Mouse (Mus musculus) lung, embryonic 14.5 days (tissue): ENCODE results near the gene Gch1. TPM values are rescaled to one million over a fixed set of nuclear protein-coding genes. Genes with fewer than 3 reads are reported as not detected.

Experiments used
- ATAC-seq: fragments of 200-750 bp; cut with Nextera tagmentation; 2 replicates; pipeline ENCODE4 v1.8.0; 2017; ENCODE audit warnings: mild to moderate bottlenecking, moderate TSS enrichment, moderate library complexity; ENCODE audit not compliant: insufficient read depth
- DNase-seq: peaks from one replicate; pipeline ENCODE4 v3.0.0-alpha.2; 2015
- H3K27ac ChIP-seq: fragments of 300-500 bp; sonication (generic); 2 replicates; pipeline ENCODE4 v1.5.1; 2014; ENCODE audit warnings: low read depth, mild to moderate bottlenecking, moderate library complexity
- H3K27me3 ChIP-seq: fragments of 300-500 bp; sonication (generic); 2 replicates; pipeline ENCODE4 v1.6.1; 2014; ENCODE audit warnings: low read length, control low read depth; ENCODE audit not compliant: insufficient read depth
- H3K36me3 ChIP-seq: fragments of 300-500 bp; sonication (generic); 2 replicates; pipeline ENCODE4 v1.6.1; 2014; ENCODE audit warnings: control low read depth; ENCODE audit not compliant: insufficient read depth
- H3K4me1 ChIP-seq: fragments of 300-500 bp; sonication (generic); 2 replicates; pipeline ENCODE4 v1.6.1; 2014; ENCODE audit warnings: antibody characterized with exemption, control low read depth; ENCODE audit not compliant: insufficient read depth
- H3K4me2 ChIP-seq: fragments of 300-500 bp; sonication (generic); 2 replicates; pipeline ENCODE4 v1.6.1; 2014; ENCODE audit warnings: mild to moderate bottlenecking
- H3K4me3 ChIP-seq: fragments of 300-500 bp; sonication (generic); 2 replicates; pipeline ENCODE4 v1.5.1; 2014; ENCODE audit warnings: low read depth, low read length
- H3K9ac ChIP-seq: fragments of 300-500 bp; sonication (generic); 2 replicates; pipeline ENCODE4 v1.6.1; 2014
- H3K9me3 ChIP-seq: fragments of 300-500 bp; sonication (generic); 2 replicates; pipeline ENCODE4 v1.6.1; 2016; ENCODE audit warnings: low read depth, low read length, control low read depth
- CTCF ChIP-seq: IDR thresholded peaks from 2 replicates; pipeline ENCODE4 v1.5.1; 2016; ENCODE audit warnings: antibody characterized with exemption, low read depth
- WGBS: fragments of 180-500 bp; shearing (Covaris S2); extraction: QIAGEN DNeasy Blood & Tissue Kit; methylation state at CpG from one replicate; pipeline ENCODE4 v1.1.7; 2014; 5-methylcytosine and 5-hydroxymethylcytosine counted together
- polyA plus RNA-seq: library from polyadenylated mRNA; unstranded; fragments of >200 nt; fragmentation: Nextera tagmentation; extraction: Ambion mirVana; gene quantifications from 2 replicates; pipeline ENCODE4 v1.2.1, GENCODE M21; 2014

Gch1 gene
- polyA plus RNA-seq, 1 experiment from 2014 or later = 4.1 TPM

DNA sequence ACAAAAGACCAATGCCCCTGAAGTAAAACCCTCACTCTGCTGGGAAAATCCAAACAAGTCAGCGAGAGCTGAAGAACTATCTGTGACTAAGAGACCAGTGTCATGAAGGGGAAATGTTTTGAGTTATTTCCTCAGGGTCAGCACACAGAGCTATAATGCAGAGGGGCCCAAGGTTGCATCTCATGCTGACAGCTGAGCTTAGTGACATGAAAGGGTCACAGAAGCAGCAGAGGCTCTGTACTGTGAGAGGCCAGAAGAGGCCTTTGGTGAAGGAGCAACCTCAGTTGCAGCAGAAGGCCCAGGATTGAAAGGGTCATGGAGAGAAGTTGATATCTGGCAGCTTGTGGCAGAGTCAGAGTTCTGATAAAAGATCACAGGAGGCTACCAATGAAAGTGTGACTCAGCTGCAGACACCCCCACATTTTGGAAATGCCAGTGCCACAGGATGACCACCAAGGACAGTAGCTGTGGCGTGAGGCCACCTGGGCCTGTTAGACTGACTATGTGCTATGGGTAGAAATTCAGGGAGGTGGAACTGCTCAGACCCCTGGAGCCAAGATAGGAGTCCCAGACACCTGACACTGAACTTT is 29.1 kb downstream of the Gch1 start:
- Histone ChIP-seq H3K4me1 (no peaks in the 10 kb centered on the region), H3K27me3 (no peaks in the 10 kb centered on the region), H3K27ac (no peak overlapping the region), H3K4me3 (no peak overlapping the region), H3K9me3 (no peaks in the 10 kb centered on the region), H3K36me3 (no peaks in the 10 kb centered on the region), H3K9ac (no peak overlapping the region), H3K4me2 (no peak overlapping the region)
- WGBS = 58% methylated on average over 2 of the region's 2 CpGs
- ATAC-seq = no peak
- no peak for DNase-seq
- no peak for TF ChIP-seq CTCF

DNA sequence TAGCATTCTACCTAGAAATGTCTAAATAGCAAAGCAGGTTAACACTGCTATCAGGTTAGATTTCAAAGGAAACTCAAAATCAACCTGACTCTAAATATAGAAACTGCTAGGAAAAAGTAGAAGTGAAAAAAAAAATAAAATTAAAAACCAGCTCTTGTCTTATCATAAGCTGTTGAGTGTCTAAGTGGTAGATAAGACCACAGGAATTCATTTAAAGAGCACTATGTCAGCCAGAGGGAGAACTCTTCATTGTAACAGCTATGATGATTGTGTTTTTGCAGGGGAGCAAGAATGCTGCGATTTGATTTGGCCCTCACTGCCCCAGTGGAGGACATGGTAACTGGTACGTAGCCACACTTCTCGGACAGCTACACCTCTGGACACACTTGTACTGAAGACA is 34.9 kb downstream of the Gch1 start:
- H3K27me3 ChIP-seq = no peaks in the 10 kb centered on the region
- H3K36me3 ChIP-seq = no peaks in the 10 kb centered on the region
- no peak for DNase-seq
- no peak for TF ChIP-seq CTCF
- H3K4me1 ChIP-seq = no peaks in the 10 kb centered on the region
- H3K9ac ChIP-seq = no peak overlapping the region
- no peak overlapping the region for H3K27ac ChIP-seq
- no peak overlapping the region for H3K4me3 ChIP-seq
- no peaks in the 10 kb centered on the region for H3K9me3 ChIP-seq
- ATAC-seq = no peak
- 40% methylated on average over 3 of the region's 3 CpGs for WGBS
- H3K4me2 ChIP-seq = no peak overlapping the region

DNA sequence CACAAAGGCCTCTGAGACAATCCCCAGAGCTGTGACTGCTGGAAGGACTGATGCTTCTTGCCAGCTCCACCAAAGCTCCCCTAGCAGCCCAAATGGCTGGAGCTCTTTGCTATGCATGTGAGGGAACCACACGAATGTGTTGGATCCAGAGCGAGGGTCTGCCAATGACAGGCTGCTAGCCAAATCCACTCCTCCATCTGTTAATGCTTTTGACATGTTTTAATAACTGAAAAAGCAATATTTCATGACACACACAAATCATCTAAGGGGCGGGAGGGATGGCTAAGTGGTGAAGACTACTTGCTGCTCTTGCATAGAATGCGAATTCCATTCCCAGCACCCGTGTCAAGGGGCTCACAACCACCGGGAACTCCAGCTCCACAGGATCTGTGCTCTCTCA is 37.9 kb downstream of the Gch1 start:
- WGBS = 79% methylated on average over 6 of the region's 6 CpGs
- no peaks in the 10 kb centered on the region for H3K36me3 ChIP-seq
- H3K27me3 ChIP-seq = no peaks in the 10 kb centered on the region
- no peak for TF ChIP-seq CTCF
- H3K4me1 ChIP-seq = no peaks in the 10 kb centered on the region
- ATAC-seq (no peak), DNase-seq (no peak)
- H3K4me2 ChIP-seq = no peak overlapping the region
- no peaks in the 10 kb centered on the region for H3K9me3 ChIP-seq
- H3K27ac ChIP-seq = no peak overlapping the region
- no peak overlapping the region for H3K4me3 ChIP-seq
- no peak overlapping the region for H3K9ac ChIP-seq

DNA sequence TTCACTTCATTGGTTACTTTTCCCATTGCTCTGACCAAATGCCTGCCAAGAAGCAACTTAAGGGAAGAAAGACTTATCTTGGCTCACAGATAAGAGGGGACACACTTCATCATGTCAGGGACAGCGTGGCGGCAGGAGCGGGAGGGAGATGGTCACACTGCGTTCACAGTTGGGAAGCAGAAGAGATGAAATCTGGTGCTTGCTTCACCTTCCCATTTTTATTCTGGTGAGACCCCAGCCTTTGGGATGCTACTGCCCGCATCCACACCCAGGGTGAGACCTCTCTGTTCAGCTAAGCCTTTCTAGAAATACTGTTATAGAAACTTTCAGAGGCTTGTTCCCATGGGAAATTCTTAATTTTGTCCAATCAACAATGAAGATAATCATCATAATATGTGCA is 44.9 kb downstream of the Gch1 start:
- 82% methylated on average over 5 of the region's 5 CpGs for WGBS
- Histone ChIP-seq H3K9me3 (no peaks in the 10 kb centered on the region), H3K4me2 (no peak overlapping the region), H3K9ac (no peak overlapping the region), H3K27me3 (no peaks in the 10 kb centered on the region), H3K4me3 (no peak overlapping the region), H3K27ac (no peak overlapping the region), H3K36me3 (no peaks in the 10 kb centered on the region), H3K4me1 (no peaks in the 10 kb centered on the region)
- ATAC-seq (no peak), DNase-seq (no peak)
- TF ChIP-seq CTCF = no peak

DNA sequence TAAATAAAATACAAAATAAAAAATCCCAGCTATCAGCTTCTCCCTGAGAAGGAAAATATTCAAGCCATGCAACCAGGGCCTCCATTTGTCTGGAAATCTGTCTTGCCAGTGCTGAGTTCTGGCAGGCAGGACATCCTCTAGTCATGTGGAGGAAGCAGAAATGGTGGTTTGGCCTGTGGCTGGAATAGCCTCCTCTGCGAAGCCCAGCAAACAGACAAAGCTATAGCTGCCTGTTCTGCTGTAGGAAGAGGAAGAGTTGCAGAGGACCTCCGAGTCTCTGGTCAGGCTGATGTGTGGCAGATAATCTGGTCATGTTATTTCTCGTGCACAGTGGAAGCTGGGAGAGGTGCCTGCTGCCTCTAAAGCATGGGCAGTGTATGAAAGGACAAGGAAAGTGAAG is 50.4 kb downstream of the Gch1 start:
- Histone ChIP-seq H3K27ac (no peak overlapping the region), H3K4me1 (no peaks in the 10 kb centered on the region), H3K9ac (no peak overlapping the region), H3K9me3 (no peaks in the 10 kb centered on the region), H3K36me3 (no peaks in the 10 kb centered on the region), H3K4me2 (no peak overlapping the region), H3K4me3 (no peak overlapping the region), H3K27me3 (no peaks in the 10 kb centered on the region)
- ATAC-seq (no peak), DNase-seq (no peak)
- WGBS = 68% methylated on average over 3 of the region's 3 CpGs
- TF ChIP-seq CTCF = no peak

DNA sequence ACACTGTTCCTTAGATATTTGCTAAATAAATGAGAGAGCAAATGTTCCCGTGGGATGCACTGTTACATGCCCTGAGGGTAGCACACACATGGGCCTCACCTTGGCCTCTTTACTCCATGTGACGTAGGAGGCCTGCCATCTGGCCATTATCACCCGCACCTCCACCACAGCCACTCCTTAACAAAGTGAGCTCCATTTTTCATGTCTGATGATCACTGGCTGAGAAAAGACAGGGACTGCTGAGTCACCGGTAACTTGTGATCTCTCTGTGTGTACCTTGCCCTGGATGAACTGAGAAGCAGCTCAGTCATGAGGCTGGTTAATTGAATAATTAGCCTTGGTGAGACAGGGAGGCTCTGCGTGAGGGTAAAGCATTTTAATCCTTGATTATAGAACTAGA is 52.6 kb downstream of the Gch1 start:
- H3K9ac ChIP-seq = no peak overlapping the region
- no peaks in the 10 kb centered on the region for H3K36me3 ChIP-seq
- no peak overlapping the region for H3K27ac ChIP-seq
- no peaks in the 10 kb centered on the region for H3K9me3 ChIP-seq
- H3K4me2 ChIP-seq = no peak overlapping the region
- no peak overlapping the region for H3K4me3 ChIP-seq
- TF ChIP-seq CTCF = no peak
- no peaks in the 10 kb centered on the region for H3K4me1 ChIP-seq
- WGBS = 55% methylated on average over 5 of the region's 5 CpGs
- no peaks in the 10 kb centered on the region for H3K27me3 ChIP-seq
- no peak for ATAC-seq
- no peak for DNase-seq

DNA sequence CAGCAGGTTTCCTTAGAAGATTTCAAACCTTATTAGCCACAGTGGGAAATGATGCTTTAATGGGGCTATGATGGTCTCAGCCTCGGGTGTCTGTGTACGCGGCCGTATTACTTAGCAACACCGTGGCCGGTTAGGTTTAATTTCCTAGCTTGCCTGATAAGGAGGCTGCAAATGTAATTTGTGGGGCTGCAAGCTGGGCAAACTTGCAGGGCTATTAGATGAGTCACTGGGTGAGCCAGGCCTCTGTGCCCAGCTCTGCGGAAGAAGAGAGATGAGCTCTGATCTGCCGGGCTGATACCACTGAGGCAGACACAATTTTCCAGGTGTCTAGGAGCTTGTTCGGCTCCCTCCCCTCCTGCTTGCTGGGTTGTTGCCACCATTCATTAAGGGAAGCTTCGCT is 55.3 kb downstream of the Gch1 start:
- H3K36me3 ChIP-seq = no peaks in the 10 kb centered on the region
- ATAC-seq = no peak
- H3K4me3 ChIP-seq = no peak overlapping the region
- no peaks in the 10 kb centered on the region for H3K27me3 ChIP-seq
- TF ChIP-seq CTCF = no peak
- H3K27ac ChIP-seq = no peak overlapping the region
- no peak overlapping the region for H3K4me2 ChIP-seq
- H3K9ac ChIP-seq = no peak overlapping the region
- H3K9me3 ChIP-seq = no peaks in the 10 kb centered on the region
- WGBS = 63% methylated on average over 10 of the region's 10 CpGs
- no peak for DNase-seq
- H3K4me1 ChIP-seq = no peaks in the 10 kb centered on the region

DNA sequence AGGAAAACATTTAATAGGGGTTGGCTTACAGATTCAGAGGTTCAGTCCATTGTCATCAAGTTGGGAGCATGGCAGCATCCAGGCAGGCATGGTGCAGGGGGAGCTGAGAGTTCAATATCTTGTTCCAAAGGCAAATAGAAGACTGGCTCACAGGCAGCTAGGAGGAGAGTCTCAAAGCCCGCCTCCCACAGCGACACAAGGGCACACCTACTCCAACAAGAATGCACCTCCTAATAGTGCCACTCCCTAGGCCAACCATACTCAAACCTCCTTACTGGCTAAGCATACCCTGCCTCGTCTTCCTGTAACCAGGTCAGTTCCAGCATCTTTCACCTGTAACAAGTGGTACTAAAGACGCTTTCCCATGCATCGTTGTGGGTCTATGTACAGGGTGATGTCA is 61.2 kb downstream of the Gch1 start:
- DNase-seq (no peak), ATAC-seq (no peak)
- Histone ChIP-seq H3K4me3 (no peak overlapping the region), H3K9ac (no peak overlapping the region), H3K4me2 (no peak overlapping the region), H3K9me3 (no peaks in the 10 kb centered on the region), H3K36me3 (no peaks in the 10 kb centered on the region), H3K27ac (no peak overlapping the region), H3K4me1 (no peaks in the 10 kb centered on the region), H3K27me3 (no peaks in the 10 kb centered on the region)
- 79% methylated on average over 5 of the region's 5 CpGs for WGBS
- no peak for TF ChIP-seq CTCF
